Mouse (Mus musculus) E14TG2a.4 (cell line): ENCODE data around the gene Ntan1.

ENCODE experiments used
- CTCF ChIP-seq: conservative IDR thresholded peaks from 2 replicates; pipeline ENCODE4 v1.5.1; 2014; ENCODE audit warnings: low read length
- NANOG ChIP-seq: IDR thresholded peaks from 2 replicates; pipeline ENCODE4 v1.6.1; 2014; ENCODE audit warnings: borderline replicate concordance, low read length, mixed read lengths
- POU5F1 ChIP-seq: IDR thresholded peaks from 2 replicates; pipeline ENCODE4 v1.6.1; 2014; ENCODE audit warnings: low read length, borderline replicate concordance

DNA sequence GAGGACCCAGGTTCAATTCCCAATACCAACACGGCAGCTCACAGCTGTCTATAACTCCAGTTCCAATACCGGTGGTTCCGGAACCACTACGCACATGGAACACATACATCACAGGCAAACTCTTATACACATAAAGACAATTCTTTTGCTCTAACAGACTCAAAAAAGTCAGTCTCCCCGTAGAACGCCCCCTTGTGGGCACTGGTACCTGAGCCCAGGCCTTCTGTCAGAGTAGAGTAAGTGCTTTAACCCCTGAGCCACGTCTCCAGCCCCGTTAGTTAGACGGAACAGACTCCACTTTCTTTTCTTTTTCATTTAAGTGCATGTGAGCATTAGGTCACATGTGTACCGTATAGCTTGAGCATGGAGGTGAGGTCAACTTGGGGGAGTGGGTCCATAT lies 11.8 kb downstream of the Ntan1 start:
- TF ChIP-seq CTCF (peak; percentile 58), NANOG (no peak), POU5F1 (no peak)
